Mouse (Mus musculus) embryonic facial prominence, embryonic 15.5 days (tissue): ENCODE data around the gene Shc3. TPM values are rescaled to one million over a fixed set of nuclear protein-coding genes. Genes with fewer than 3 reads are reported as not detected.

ENCODE experiments used
- ATAC-seq: fragments of 200-750 bp; cut with Nextera tagmentation; 2 replicates; pipeline ENCODE4 v1.8.0; 2017; ENCODE audit warnings: low read depth, moderate TSS enrichment; ENCODE audit not compliant: insufficient number of reproducible peaks, low FRiP score, low TSS enrichment
- H3K27ac ChIP-seq: fragments of 300-500 bp; sonication (generic); replicated peaks from 2 replicates; pipeline ENCODE4 v1.5.1; 2015; ENCODE audit warnings: mild to moderate bottlenecking, inconsistent platforms
- H3K27me3 ChIP-seq: fragments of 300-500 bp; sonication (generic); 2 replicates; pipeline ENCODE4 v1.6.1; 2015; ENCODE audit warnings: inconsistent platforms
- H3K36me3 ChIP-seq: fragments of 300-500 bp; sonication (generic); 2 replicates; pipeline ENCODE4 v1.6.1; 2015; ENCODE audit warnings: mild to moderate bottlenecking, inconsistent platforms
- H3K4me1 ChIP-seq: fragments of 300-500 bp; sonication (generic); 2 replicates; pipeline ENCODE4 v1.6.1; 2015; ENCODE audit warnings: inconsistent platforms
- H3K4me2 ChIP-seq: fragments of 300-500 bp; sonication (generic); replicated peaks from 2 replicates; pipeline ENCODE4 v1.6.1; 2015; ENCODE audit warnings: mild to moderate bottlenecking, inconsistent platforms
- H3K4me3 ChIP-seq: fragments of 300-500 bp; sonication (generic); replicated peaks from 2 replicates; pipeline ENCODE4 v1.5.1; 2015; ENCODE audit warnings: mild to moderate bottlenecking, inconsistent platforms
- H3K9ac ChIP-seq: fragments of 300-500 bp; sonication (generic); 2 replicates; pipeline ENCODE4 v1.6.1; 2015; ENCODE audit warnings: inconsistent platforms
- H3K9me3 ChIP-seq: fragments of 300-500 bp; sonication (generic); replicated peaks from 2 replicates; pipeline ENCODE4 v1.6.1; 2016; ENCODE audit warnings: inconsistent platforms
- WGBS: fragments of 180-500 bp; shearing (Covaris S2); methylation state at CpG from one replicate; pipeline ENCODE4 v1.1.7; 2015; 5-methylcytosine and 5-hydroxymethylcytosine counted together
- polyA plus RNA-seq: library from polyadenylated mRNA; unstranded; fragments of >200 nt; fragmentation: Nextera tagmentation; extraction: Ambion mirVana; gene quantifications from 2 replicates; pipeline ENCODE4 v1.2.1, GENCODE M21; 2015

Shc3 gene
- 1.1 and 1.4 TPM in 2 replicates for polyA plus RNA-seq

- peak; percentile 82; the same call in 1 of the 2 replicates for ATAC-seq
- no peaks in the 10 kb centered on the region for H3K9me3 ChIP-seq
- peaks cover 36% of the 10 kb centered on the region for H3K4me1 ChIP-seq
- peak within 1 kb of the TSS; percentile 96 for H3K4me2 ChIP-seq
- under 1% methylated on average over 36 of the region's 36 CpGs for WGBS
- H3K9ac ChIP-seq: peak within 1 kb of the TSS; percentile 15; the same call in 1 of the 2 replicates
- no peak within 1 kb of the TSS for H3K27ac ChIP-seq
- H3K4me3 ChIP-seq: peak within 1 kb of the TSS; percentile 52
- H3K36me3 ChIP-seq: no peaks in the 10 kb centered on the region
- H3K27me3 ChIP-seq: peaks cover 49% of the 10 kb centered on the region
Observed at GRCm38 (mm10) chr13:51568911-51569684, at the start of gene Shc3. TSS of gene Shc3 (minus strand) at chr13:51569419.

- 20% methylated on average over 9 of the region's 9 CpGs for WGBS
- H3K4me3 ChIP-seq: no peak overlapping the region
- no peaks in the 10 kb centered on the region for H3K9me3 ChIP-seq
- no peak for ATAC-seq
- no peaks in the 10 kb centered on the region for H3K36me3 ChIP-seq
- no peak overlapping the region for H3K9ac ChIP-seq
- peaks cover 18% of the 10 kb centered on the region; the same call in 1 of the 2 replicates for H3K4me1 ChIP-seq
- no peak overlapping the region for H3K27ac ChIP-seq
- H3K4me2 ChIP-seq: no peak overlapping the region
- H3K27me3 ChIP-seq: no peaks in the 10 kb centered on the region
Observed at GRCm38 (mm10) chr13:51618602-51619001, 49.4 kb upstream of the Shc3 start.

- 15% methylated on average over 6 of the region's 6 CpGs for WGBS
Observed at GRCm38 (mm10) chr13:51617861-51618260, 48.6 kb upstream of the Shc3 start.

GRCm38 (mm10) chr13:51617306-51617705, 48.1 kb upstream of the Shc3 start:
- Histone ChIP-seq H3K4me2 (no peak overlapping the region), H3K9me3 (no peaks in the 10 kb centered on the region), H3K4me1 (peaks cover 18% of the 10 kb centered on the region; the same call in 1 of the 2 replicates), H3K4me3 (no peak overlapping the region), H3K9ac (no peak overlapping the region), H3K36me3 (no peaks in the 10 kb centered on the region), H3K27me3 (no peaks in the 10 kb centered on the region), H3K27ac (no peak overlapping the region)
- ATAC-seq: no peak
- WGBS: 45% methylated on average over 1 of the region's 1 CpGs

More at GRCm38 (mm10) chr13:51617861-51618260, 48.6 kb upstream of the Shc3 start:
- H3K4me3 ChIP-seq: no peak overlapping the region
- H3K27ac ChIP-seq: no peak overlapping the region
- ATAC-seq: no peak
- no peak overlapping the region for H3K4me2 ChIP-seq
- H3K4me1 ChIP-seq: peaks cover 18% of the 10 kb centered on the region; the same call in 1 of the 2 replicates
- no peak overlapping the region for H3K9ac ChIP-seq
- H3K27me3 ChIP-seq: no peaks in the 10 kb centered on the region
- no peaks in the 10 kb centered on the region for H3K36me3 ChIP-seq
- H3K9me3 ChIP-seq: no peaks in the 10 kb centered on the region

GRCm38 (mm10) chr13:51616417-51617044, 47.3 kb upstream of the Shc3 start:
- Histone ChIP-seq H3K27me3 (no peaks in the 10 kb centered on the region), H3K9me3 (no peaks in the 10 kb centered on the region), H3K4me2 (no peak overlapping the region), H3K27ac (no peak overlapping the region), H3K4me1 (peaks cover 18% of the 10 kb centered on the region; the same call in 1 of the 2 replicates), H3K4me3 (no peak overlapping the region), H3K9ac (no peak overlapping the region), H3K36me3 (no peaks in the 10 kb centered on the region)
- WGBS: 8% methylated on average over 12 of the region's 12 CpGs
- no peak; the same call in 1 of the 2 replicates for ATAC-seq

GRCm38 (mm10) chr13:51615815-51616214, 46.6 kb upstream of the Shc3 start:
- H3K9ac ChIP-seq: no peak overlapping the region
- H3K4me2 ChIP-seq: no peak overlapping the region
- 44% methylated on average over 10 of the region's 10 CpGs for WGBS
- H3K27ac ChIP-seq: no peak overlapping the region
- H3K36me3 ChIP-seq: no peaks in the 10 kb centered on the region
- H3K4me1 ChIP-seq: peaks cover 24% of the 10 kb centered on the region; the same call in 1 of the 2 replicates
- H3K27me3 ChIP-seq: no peaks in the 10 kb centered on the region
- no peaks in the 10 kb centered on the region for H3K9me3 ChIP-seq
- no peak overlapping the region for H3K4me3 ChIP-seq
- no peak for ATAC-seq

- Histone ChIP-seq H3K4me2 (0 out of 2 replicates have a peak overlapping the region, but pooled peaks have one; percentile 6), H3K9me3 (no peaks in the 10 kb centered on the region), H3K27me3 (no peaks in the 10 kb centered on the region), H3K27ac (no peak overlapping the region), H3K4me1 (peaks cover 16% of the 10 kb centered on the region; the same call in 1 of the 2 replicates), H3K36me3 (no peaks in the 10 kb centered on the region), H3K9ac (no peak overlapping the region), H3K4me3 (no peak overlapping the region)
- no peak for ATAC-seq
- 27% methylated on average over 5 of the region's 5 CpGs for WGBS
Observed at GRCm38 (mm10) chr13:51611500-51611899, 42.3 kb upstream of the Shc3 start.

- ATAC-seq: no peak
- H3K27me3 ChIP-seq: no peaks in the 10 kb centered on the region
- no peak overlapping the region for H3K9ac ChIP-seq
- no peak overlapping the region for H3K4me3 ChIP-seq
- WGBS: 23% methylated on average over 9 of the region's 9 CpGs
- no peaks in the 10 kb centered on the region for H3K9me3 ChIP-seq
- 0 out of 2 replicates have a peak, but pooled peaks cover 12% of the 10 kb centered on the region for H3K4me1 ChIP-seq
- no peaks in the 10 kb centered on the region for H3K36me3 ChIP-seq
- 0 out of 2 replicates have a peak overlapping the region, but pooled peaks have one; percentile 6 for H3K4me2 ChIP-seq
- no peak overlapping the region for H3K27ac ChIP-seq
Observed at GRCm38 (mm10) chr13:51611060-51611459, 41.8 kb upstream of the Shc3 start.

GRCm38 (mm10) chr13:51609231-51609630, 40.0 kb upstream of the Shc3 start:
- Histone ChIP-seq H3K27ac (no peak overlapping the region), H3K27me3 (no peaks in the 10 kb centered on the region), H3K9ac (no peak overlapping the region), H3K4me1 (0 out of 2 replicates have a peak, but pooled peaks cover 6% of the 10 kb centered on the region), H3K36me3 (no peaks in the 10 kb centered on the region), H3K9me3 (no peaks in the 10 kb centered on the region), H3K4me3 (no peak overlapping the region), H3K4me2 (no peak overlapping the region)
- WGBS: 93% methylated on average over 7 of the region's 7 CpGs
- ATAC-seq: no peak

- WGBS: 38% methylated on average over 4 of the region's 4 CpGs
- Histone ChIP-seq H3K27ac (no peak overlapping the region), H3K9me3 (no peaks in the 10 kb centered on the region), H3K4me1 (peaks cover 12% of the 10 kb centered on the region), H3K36me3 (no peaks in the 10 kb centered on the region), H3K4me3 (no peak overlapping the region), H3K27me3 (no peaks in the 10 kb centered on the region), H3K9ac (no peak overlapping the region), H3K4me2 (peak overlapping the region; percentile 50)
- no peak for ATAC-seq
Observed at GRCm38 (mm10) chr13:51603894-51604244, 34.6 kb upstream of the Shc3 start.

- H3K4me2 ChIP-seq: peak overlapping the region; percentile 50
- H3K4me1 ChIP-seq: peaks cover 12% of the 10 kb centered on the region
- H3K27ac ChIP-seq: no peak overlapping the region
- ATAC-seq: no peak
- no peaks in the 10 kb centered on the region for H3K36me3 ChIP-seq
- no peaks in the 10 kb centered on the region for H3K9me3 ChIP-seq
- no peaks in the 10 kb centered on the region for H3K27me3 ChIP-seq
- WGBS: 9% methylated on average over 16 of the region's 16 CpGs
- no peak overlapping the region for H3K9ac ChIP-seq
- H3K4me3 ChIP-seq: peak overlapping the region; percentile 22
Observed at GRCm38 (mm10) chr13:51603221-51603893, 34.1 kb upstream of the Shc3 start.
